Mouse (Mus musculus): Measurements from ENCODE around the gene 4930402F06Rik.

The 4930402F06Rik gene

DNA sequence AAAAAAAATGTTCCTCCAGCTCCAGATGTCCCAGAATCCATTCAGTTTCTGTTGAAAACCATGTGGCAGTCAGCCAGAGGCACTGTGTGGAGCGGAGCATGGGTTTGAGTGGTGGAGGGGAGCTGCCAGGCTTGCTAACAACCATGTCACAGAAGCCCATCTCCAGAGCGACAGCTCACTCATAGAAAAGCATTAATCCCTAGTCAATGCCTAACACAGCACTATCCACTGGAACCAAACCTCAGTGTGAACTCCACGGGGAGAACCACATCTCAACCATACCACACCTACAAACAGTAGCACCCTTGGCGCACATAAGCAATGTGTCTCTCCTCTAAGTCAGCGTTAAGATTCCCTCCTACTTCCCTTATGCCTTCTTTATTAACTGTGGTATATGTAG is at the start of gene 4930402F06Rik:
Gene 4930402F06Rik, minus strand, starts transcription at position 80 of the 400 bp plus-strand sequence.
- in situ Hi-C loops (cut with MboI; ENCODE audit: unreplicated experiment in 2 of 2): loop anchor here (5.0 kb wide), 3 partner anchors 100 to 115 kb away; no protein-coding TSS in a partner anchor

DNA sequence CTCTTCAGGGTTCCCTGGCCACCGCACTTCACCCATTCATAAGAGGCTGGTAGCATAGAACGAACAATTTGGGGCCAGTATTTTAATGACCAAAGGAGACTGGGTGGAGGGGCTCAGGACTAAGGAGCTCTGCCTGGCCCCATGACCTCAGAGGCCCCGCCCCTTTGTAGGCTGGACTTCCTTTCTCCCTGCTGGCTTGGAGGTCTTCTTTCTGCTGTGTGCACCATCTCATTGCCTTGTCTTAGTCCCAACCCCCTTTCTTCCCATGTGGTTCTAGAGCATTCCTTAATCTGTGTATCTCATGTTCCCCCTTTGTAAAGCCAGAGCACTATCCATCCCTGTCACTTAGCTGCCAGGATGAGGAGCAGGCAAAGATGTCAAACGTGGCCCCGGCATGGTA is 49.3 kb upstream of the 4930402F06Rik start:
- in situ Hi-C loops (cut with MboI; ENCODE audit: unreplicated experiment in 2 of 2): loop anchor here in 1 of 2 experiments (10.0 kb wide), 1 partner anchor 59 kb away; no protein-coding TSS in a partner anchor

DNA sequence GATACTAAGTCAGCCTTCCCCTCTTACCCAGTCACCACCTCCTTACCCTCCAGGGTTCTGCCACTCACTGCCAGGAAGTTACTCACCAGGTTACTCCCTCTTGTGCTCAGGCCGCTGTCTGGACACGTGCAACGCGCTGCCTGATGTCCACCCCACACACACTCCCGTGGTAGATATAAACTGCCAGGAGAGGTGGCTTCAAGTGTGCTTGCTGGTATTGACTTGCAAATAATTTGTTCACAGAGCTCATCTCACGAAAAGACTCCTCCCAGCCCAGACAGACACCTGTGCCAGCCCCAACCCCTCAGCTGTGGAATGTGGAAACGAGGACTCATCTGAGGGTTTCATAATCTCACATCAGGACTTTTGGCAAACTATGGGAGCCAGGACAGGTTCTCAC is 48.6 kb upstream of the 4930402F06Rik start:
- in situ Hi-C loops (cut with MboI; ENCODE audit: unreplicated experiment in 2 of 2): loop anchor here in 1 of 2 experiments (10.0 kb wide), 1 partner anchor 59 kb away; no protein-coding TSS in a partner anchor

DNA sequence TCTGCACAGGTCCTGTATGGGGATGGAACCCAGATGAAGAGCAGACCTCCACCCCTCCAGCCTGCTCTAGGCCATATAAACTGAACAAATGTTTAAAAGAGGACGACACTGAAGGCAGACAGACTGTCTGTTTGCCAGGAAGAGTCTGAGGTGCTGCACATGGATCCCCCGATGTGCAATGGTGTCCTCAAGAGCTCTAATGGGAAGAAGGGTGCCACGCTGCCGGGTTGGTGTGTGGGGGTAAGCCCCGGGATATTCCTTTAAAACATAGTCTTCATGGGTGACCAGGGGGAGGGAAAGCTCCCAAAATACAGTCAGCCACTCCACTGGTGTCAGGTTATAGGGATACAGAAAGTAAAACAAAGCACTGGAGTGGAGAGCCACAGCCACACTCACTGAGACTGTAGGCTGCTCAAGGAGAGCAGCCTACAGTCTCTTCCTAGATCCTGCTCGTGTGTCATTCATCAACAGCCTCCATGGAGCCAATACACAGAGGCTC is 47.8 kb upstream of the 4930402F06Rik start:
- in situ Hi-C loops (cut with MboI; ENCODE audit: unreplicated experiment in 2 of 2): loop anchor here in 1 of 2 experiments (10.0 kb wide), 1 partner anchor 60 kb away; no protein-coding TSS in a partner anchor

DNA sequence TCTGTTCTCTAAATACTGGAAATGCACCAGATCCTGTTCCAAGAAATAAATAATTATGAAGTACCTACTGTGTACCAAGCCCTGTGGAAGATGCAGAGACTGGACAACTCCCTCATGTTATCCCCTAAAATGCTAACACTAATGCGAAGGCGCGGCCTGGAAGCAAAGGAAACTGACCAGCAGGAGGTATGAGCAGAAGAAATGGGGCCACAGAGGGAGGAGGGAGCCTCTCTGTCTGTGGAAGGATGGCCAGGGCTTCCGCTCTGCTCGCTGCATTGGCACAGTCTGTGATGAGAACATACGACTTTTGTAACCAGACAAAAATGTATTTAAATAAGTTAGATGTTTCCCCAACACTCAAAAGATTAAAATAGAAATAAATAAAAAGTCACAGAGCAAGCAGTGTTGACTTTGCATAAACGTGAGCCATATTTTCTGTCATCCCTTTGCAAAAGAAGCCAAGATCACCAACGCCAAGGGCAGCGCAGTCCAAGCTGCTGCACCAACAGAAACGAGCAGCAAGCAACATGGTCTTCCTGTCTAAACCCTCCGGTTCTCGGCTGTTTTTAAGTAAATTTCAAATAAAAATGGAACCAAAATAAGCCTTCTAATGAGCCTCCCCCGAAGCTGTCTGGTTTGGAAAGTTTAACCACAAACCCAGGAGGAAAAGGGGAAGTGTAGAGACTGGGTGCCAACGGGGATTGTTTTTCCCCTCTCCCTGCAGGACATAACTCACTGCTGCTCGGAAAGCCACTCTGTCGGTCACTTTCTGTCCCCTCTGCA is 47.2 kb upstream of the 4930402F06Rik start:
- in situ Hi-C loops (cut with MboI; ENCODE audit: unreplicated experiment in 2 of 2): loop anchor here in 1 of 2 experiments (10.0 kb wide), 1 partner anchor 61 kb away; no protein-coding TSS in a partner anchor

DNA sequence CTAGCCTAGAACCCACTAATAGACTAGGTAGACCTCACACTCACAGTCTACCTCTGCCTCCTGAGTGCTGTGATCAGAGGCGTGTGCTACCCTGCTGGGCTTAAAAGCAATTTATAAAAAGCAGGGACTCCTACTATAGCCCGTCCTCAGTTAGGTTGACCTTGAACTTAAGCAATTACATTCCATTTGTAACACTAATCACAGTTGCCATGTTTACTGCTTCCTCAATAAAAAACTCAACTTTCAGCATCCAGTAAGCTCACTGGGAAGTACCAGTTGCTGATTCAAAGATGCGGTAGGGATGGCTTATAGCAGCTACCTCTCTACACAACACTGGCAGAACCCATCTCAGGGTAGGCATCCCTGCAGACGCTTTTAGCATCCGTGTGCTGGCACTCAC is 46.4 kb upstream of the 4930402F06Rik start:
- in situ Hi-C loops (cut with MboI; ENCODE audit: unreplicated experiment in 2 of 2): loop anchor here in 1 of 2 experiments (10.0 kb wide), 1 partner anchor 61 kb away; no protein-coding TSS in a partner anchor

DNA sequence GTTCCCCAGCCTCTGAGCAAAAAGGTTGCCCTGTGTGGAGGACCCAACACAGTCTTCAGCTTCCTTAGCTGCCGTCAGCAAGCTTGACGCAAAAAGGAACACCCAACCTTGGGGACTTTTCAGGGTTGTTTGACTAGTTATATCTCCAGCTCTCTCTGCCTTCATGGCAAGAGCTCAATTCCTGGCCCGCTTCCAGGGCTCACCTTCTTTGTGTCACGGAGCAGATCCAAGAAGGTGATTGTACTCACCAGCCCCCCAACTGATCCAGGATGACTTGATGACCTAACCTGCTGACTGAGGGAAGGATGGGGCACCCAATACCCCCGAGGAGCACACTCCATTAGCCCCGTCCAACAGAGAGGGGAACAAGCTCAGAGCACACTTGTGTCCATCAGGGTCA is 45.1 kb upstream of the 4930402F06Rik start:
- in situ Hi-C loops (cut with MboI; ENCODE audit: unreplicated experiment in 2 of 2): loop anchor here in 1 of 2 experiments (10.0 kb wide), 1 partner anchor 63 kb away; no protein-coding TSS in a partner anchor

DNA sequence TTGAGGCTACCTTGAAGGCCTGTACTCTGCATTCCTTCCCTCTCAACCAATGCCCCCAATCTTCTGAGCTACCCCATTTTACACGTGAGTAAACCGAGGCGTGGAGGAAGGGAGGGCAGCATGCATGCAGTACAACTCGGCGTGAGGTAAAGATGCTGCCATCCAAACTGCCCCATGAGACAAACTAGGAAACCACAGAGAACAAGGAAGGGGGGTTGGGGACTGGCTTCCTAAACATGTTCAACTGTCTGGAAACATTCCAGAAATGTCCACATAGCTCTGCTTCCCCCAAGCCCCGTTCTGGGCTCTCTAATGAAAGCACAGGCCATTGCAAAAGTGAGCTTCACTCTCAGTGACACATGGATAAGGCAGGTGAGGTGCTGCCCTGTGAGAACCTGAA is 44.4 kb upstream of the 4930402F06Rik start:
- in situ Hi-C loops (cut with MboI; ENCODE audit: unreplicated experiment in 2 of 2): loop anchor here in 1 of 2 experiments (10.0 kb wide), 1 partner anchor 63 kb away; no protein-coding TSS in a partner anchor

DNA sequence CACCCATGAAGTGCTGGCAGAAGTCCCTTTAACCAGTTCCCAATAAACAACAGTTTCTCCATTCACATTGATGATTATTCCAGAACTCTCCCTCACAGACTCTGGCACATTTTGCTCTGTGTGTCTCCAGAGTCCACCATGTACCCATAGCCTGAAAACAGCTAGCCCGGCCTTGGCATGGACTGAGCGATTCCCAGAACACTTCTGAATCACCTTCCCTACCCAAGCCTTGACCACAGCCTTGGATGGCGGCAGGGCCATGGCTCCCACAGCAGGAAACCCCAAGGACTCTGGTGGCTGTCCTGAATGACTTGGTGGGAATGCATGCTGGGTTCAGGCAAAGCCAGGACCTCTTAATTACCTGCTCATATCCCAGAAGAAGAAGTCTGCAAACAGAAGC is 43.5 kb upstream of the 4930402F06Rik start:
- in situ Hi-C loops (cut with MboI; ENCODE audit: unreplicated experiment in 2 of 2): loop anchor here in 1 of 2 experiments (10.0 kb wide), 1 partner anchor 64 kb away; no protein-coding TSS in a partner anchor

DNA sequence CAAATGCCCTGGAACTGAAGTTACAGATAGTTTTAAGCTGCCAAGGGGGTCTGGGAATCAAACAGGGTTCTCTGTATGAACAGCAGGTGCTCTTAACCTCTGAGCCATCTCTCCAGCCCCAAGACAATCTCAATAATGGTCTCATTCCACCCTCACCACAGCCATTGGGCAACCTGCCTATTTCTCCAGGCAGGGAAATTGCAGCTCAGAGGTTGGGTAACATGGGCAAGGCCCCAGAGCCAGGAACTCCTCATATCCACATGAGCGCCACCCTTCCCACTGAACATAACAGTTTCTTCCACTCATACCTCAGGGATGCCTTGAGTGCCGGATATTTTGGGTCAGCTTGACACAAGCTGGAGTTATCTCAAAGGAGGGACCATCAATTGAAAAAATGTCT is 40.8 kb upstream of the 4930402F06Rik start:
- in situ Hi-C loops (cut with MboI; ENCODE audit: unreplicated experiment in 2 of 2): no loop called here

DNA sequence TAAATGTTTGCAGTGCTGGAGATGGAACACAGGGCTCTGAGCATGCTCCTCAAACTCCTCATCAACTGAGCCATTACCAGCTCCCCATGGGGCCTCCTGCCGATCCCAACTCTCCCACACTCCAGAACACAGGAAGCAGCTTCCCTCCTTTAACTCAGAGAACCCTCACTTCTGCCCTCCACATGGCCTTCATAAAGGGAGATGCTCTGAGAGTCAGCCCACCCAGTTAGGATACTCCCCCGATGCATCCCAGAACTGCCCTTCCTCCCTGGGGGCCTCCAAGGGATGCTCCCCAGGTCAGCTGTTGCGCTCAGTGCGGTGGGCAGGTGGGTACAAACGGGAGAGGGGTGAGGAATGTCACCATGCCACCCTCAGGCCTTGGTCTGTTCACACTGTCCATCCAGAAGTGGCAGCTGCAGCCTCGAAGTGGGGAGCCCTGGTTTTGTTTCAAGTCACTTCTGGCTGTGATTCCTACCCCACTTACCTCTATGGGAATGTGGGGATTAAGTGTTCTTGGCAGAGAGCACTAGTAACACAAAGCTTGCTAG is 37.7 kb upstream of the 4930402F06Rik start:
- in situ Hi-C loops (cut with MboI; ENCODE audit: unreplicated experiment in 2 of 2): no loop called here

DNA sequence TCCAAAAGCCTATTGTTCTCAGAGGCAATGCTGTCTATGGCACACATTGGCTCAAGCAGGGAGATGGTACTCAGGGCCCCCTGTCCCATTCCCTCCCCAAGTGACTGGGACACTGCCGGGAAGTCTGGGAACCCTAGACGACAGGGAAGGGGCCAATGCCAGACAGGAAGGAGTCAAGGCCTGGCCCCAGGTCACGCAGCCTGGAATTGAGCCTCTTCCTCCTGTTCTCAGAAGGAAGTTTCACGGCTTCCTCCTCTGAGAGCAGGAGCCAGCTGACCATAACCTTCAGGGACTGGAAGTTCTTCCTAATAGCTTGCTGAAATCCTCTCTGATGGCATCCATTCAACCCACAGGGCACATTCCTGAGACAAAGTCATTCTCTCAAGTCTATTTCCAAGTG is 36.5 kb upstream of the 4930402F06Rik start:
- in situ Hi-C loops (cut with MboI; ENCODE audit: unreplicated experiment in 2 of 2): no loop called here

DNA sequence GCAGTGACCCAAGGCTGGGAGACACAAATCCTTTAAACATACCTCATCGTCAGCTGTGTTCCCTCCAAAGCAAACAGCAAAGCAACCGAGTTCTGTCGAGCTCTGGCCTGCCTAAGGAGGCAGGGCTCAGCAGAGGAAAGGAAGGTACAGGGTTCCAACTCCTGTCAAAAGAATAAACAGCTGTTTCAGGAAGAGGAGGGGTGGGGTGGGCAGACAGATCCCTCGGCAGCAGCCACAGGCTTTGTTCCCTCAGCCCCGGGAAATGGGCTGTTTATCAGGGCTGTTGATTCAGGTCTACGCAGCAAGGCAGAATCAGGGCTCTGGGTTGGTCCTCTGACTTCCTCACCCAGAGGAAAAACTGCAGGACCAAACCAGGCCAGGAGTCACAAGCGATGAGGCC is 35.5 kb upstream of the 4930402F06Rik start:
- in situ Hi-C loops (cut with MboI; ENCODE audit: unreplicated experiment in 2 of 2): no loop called here

DNA sequence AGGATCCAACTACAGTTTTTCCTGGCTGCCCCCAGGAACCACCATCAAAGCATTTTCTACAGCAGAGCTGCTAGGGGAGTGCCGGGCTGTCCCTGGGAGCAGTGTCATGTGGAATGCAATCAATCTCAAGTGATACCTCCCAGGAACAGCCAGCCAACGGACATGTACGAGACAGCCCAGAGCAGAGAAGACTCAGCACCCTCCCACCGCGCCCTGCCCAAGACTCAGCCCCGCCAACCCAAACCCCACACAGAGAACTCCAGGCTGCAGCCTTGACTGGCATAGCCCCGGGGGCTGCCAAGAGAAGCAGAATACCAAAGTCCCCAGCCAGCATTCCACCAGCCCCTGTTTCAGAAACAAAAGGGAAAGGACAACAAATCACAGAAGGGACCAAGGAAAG is 35.0 kb upstream of the 4930402F06Rik start:
- in situ Hi-C loops (cut with MboI; ENCODE audit: unreplicated experiment in 2 of 2): no loop called here

DNA sequence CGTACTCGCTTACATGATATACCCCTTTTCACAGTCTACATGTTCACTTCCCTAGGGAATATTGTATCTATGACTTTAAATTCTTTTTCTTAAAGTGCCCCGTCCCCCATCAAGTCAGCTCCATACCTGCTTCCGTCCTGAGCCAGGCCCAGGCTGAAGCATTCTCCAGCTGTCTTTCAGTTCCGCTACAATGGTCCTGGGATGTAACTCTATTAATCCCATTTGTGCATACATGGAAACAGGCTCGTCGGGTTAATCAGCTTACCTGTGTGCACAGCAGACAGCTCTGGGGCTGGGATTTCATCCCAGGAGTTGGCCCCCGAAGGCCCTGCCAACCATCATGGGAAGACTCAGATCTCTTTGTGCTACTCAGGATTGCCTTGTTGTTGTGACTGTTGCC is 33.8 kb upstream of the 4930402F06Rik start:
- in situ Hi-C loops (cut with MboI; ENCODE audit: unreplicated experiment in 2 of 2): no loop called here

DNA sequence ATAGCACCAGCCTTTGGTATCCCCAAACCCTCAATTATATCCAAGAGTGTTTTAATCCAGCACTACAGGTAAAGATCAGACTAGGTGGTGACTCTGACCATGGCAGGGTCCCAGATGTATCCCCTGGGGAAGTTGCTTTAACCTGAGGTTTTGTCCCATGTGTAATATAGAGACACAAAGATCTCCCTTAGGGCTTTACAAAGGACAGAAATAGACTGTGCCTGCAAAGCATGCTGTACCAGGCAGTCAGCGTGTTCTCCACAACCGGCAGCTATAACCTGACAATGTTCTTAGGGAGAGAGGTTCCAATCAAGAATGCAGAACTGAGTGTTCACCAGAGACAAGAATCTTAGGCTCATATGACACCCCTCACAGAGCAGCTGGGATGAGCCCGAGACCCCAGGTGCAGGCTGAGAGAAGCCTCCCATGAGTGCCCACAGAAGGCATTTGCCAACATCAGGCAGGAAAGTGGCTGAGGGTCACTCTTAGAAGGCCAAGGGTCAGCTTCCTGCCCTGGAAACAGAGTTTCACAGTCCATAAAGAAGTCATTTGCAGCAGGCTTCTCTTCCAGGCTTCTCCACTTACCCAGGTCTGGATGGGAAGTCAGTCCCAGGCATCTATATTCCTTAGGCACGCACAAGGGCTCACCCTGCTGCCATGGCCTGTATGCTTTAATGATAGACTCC is 31.8 kb upstream of the 4930402F06Rik start:
- in situ Hi-C loops (cut with MboI; ENCODE audit: unreplicated experiment in 2 of 2): no loop called here

DNA sequence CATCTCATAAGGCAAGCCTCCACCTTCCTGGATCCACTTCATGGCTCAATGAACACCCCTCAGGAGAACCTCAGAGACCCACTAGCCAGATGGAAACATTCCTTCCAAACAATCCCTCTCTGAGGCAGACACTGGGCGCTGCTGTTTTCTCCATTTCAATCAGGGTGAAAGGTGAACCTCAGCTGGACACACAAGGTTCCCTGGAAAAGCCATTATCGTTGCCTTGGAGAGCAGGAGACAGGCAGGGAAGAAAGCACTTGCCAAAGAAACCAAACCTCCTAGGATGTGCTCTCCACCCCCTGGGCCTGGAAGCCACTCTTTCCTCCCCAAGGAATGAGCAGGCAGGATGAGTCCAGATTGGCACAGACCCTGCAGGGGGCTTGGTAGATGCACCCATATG is 30.6 kb upstream of the 4930402F06Rik start:
- in situ Hi-C loops (cut with MboI; ENCODE audit: unreplicated experiment in 2 of 2): no loop called here

DNA sequence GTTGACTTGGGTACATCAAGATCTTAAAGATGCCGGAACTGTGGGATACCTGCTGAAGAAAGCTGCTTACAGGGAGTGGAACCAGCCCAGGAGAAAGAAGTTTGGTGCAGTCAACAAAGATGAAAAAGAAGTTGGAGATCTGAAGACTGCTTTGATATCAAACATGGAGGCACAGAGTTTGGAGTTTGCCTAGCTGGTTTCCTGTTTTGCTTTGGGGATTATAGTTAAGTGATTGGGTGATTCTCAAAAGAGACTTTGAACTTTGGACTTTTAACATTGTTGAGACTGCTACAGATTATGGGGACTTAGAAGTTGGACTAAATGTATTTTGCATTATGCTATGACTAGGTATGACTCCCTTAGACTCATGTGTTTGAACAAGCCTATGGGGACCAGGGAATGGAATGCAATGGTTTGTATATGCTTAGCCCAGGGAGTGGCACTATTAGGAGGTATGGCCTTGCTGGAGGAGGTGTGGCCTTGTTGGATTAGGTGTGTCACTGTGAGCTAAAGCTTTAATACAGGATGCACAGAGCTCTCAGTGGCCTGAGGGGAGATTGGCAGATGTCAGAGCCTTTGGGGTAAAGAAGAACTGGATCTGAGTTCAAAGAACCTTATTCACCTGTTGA is 26.9 kb upstream of the 4930402F06Rik start:
- in situ Hi-C loops (cut with MboI; ENCODE audit: unreplicated experiment in 2 of 2): no loop called here

DNA sequence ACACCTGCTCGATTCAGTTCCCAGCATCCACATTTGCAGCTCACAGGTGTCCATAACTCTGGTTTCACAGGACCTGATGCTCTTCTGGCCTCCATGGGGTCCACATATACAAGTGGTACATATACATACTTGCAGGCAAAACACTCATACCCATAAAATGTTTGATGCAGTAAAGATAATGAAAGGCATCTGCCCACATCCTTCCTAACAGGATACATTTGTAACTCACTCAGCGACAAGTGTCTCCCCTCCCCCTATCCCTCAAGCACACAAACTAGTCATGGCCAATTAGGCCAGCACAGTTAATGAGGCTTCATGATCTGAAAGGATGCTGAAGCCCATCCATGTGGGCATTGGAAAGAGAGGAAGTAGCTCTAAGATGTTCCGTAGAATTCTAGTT is 25.4 kb upstream of the 4930402F06Rik start:
- in situ Hi-C loops (cut with MboI; ENCODE audit: unreplicated experiment in 2 of 2): no loop called here

DNA sequence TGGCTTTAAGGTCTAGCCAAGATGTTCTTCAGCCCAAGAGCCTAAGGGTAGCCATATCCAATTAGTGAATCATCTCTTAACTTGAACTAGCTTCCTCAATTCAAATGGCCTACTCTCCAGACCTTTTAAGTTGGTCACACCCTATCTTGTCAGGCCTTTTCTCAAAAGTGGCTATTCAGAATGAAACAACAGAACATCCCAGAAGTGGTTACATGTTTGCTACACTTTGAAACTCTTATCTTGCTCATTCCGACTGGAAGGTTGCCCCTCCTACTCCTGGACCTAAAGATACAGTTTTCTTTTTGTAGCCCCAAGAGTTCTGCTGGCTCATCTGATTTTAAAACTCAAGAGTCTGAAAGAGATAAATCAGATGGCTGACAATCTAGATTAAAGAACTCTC is 23.7 kb upstream of the 4930402F06Rik start:
- in situ Hi-C loops (cut with MboI; ENCODE audit: unreplicated experiment in 2 of 2): no loop called here

All from v-Abl transformed pro-B cells (cell line).